Mouse (Mus musculus): ENCODE measurements around the gene Phldb2. TPM values are rescaled to one million over a fixed set of nuclear protein-coding genes. Genes with fewer than 3 reads are reported as not detected.

The Phldb2 gene
- polyA plus RNA-seq, 1 experiment from 2014 or later: 7.5 TPM

DNA sequence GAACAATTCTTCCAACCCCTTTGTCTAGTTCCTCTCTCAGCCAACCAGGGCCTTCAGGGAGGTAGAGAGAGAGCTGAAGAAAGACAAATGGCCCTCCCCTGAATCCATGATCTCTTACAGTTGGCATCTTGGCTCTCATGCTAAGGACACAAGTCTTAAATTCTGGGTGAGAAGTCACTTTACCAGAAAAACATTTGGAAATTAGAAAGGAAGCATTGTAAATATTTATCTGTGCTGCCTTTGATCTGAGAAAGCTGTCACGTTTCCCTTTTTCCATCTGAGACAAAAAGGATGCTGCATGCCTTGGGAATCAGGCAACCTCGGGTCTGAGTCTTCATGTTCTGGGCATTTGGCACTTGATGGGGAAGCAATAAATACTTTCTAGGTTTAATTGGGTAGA is 82.7 kb downstream of the Phldb2 start:
- 69% methylated on average over 2 of the region's 2 CpGs for WGBS
- DNase-seq (ENCODE audit: low spot score): no peak

DNA sequence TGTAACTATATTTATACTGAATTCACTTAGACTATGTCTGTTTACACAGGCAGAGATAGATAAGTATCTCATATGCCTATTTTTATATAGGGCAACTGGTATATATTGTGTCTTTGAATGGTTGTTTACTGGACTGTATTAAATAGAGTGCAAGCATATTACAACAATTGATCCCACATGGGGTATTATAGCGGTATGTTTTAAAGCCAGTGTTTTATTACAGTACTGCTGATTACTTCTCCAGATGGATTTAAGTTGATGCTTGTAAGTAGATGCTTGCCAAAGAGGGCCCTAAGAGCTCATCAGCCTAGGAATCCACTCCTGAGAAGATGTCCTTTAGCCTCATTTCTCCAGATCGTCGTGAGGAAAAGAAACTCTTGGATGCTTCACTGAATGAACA is 84.4 kb downstream of the Phldb2 start:
- Histone ChIP-seq H3K9ac (no peak overlapping the region), H3K9me3 (ENCODE audit: control insufficient read depth, low read length) (no peaks in the 10 kb centered on the region), H3K4me3 (replicated peaks; ENCODE audit: low read length) (no peak overlapping the region), H3K36me3 (replicated peaks; ENCODE audit: control insufficient read depth, insufficient read depth) (no peaks in the 10 kb centered on the region), H3K4me2 (replicated peaks) (no peak overlapping the region), H3K27me3 (ENCODE audit: control insufficient read depth, insufficient read depth, low read length) (no peaks in the 10 kb centered on the region), H3K27ac (no peak overlapping the region), H3K4me1 (replicated peaks; ENCODE audit: control insufficient read depth, insufficient read depth, low read length) (no peaks in the 10 kb centered on the region)
- 74% methylated on average over 3 of the region's 3 CpGs for WGBS
- no peak for ATAC-seq (ENCODE audit: low FRiP score)
- DNase-seq (ENCODE audit: low spot score): no peak

More for the DNA sequence above, 82.7 kb downstream of the Phldb2 start:
- no peak overlapping the region for H3K4me3 ChIP-seq (replicated peaks; ENCODE audit: low read length)
- H3K27ac ChIP-seq: no peak overlapping the region
- no peak for ATAC-seq (ENCODE audit: low FRiP score)
- no peaks in the 10 kb centered on the region for H3K36me3 ChIP-seq (replicated peaks; ENCODE audit: control insufficient read depth, insufficient read depth)
- no peaks in the 10 kb centered on the region for H3K4me1 ChIP-seq (replicated peaks; ENCODE audit: control insufficient read depth, insufficient read depth, low read length)
- no peaks in the 10 kb centered on the region for H3K27me3 ChIP-seq (ENCODE audit: control insufficient read depth, insufficient read depth, low read length)
- no peak overlapping the region for H3K9ac ChIP-seq
- H3K4me2 ChIP-seq (replicated peaks): no peak overlapping the region
- no peaks in the 10 kb centered on the region for H3K9me3 ChIP-seq (ENCODE audit: control insufficient read depth, low read length)

DNA sequence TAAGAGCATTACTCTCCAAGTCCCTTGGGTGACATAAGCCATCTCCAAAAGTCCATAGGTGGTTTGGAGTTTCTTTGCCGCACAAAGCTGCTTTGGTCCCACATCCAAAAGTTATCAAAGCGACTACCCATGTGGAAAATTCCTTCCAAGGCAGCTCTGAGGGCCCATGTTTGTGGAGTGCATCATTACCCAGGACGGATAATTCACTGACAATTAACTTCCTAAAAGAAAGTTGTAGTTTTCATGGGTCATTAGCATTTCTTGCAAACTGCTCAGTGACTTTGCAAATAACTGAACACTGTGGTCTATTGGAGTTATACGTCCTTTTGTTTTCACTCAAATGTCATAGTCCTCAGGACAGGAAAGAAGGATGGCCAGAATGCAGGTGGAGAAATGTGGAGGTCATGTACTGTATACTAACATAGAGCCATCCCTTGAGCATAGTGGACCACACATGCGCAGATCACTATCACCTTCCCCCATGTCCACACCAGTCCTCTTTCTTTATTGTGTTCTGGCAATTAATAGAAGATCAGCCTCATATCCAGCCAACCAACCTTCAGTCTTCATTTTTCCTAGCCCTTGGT is 96.0 kb downstream of the Phldb2 start:
- ATAC-seq (ENCODE audit: low FRiP score) (no peak), DNase-seq (ENCODE audit: low spot score) (no peak)
- Histone ChIP-seq H3K4me2 (replicated peaks) (no peak overlapping the region), H3K4me1 (replicated peaks; ENCODE audit: control insufficient read depth, insufficient read depth, low read length) (no peaks in the 10 kb centered on the region), H3K27ac (no peak overlapping the region), H3K9ac (no peak overlapping the region), H3K36me3 (replicated peaks; ENCODE audit: control insufficient read depth, insufficient read depth) (no peaks in the 10 kb centered on the region), H3K27me3 (ENCODE audit: control insufficient read depth, insufficient read depth, low read length) (no peaks in the 10 kb centered on the region), H3K9me3 (ENCODE audit: control insufficient read depth, low read length) (no peaks in the 10 kb centered on the region), H3K4me3 (replicated peaks; ENCODE audit: low read length) (no peak overlapping the region)
- WGBS: 57% methylated on average over 5 of the region's 5 CpGs

DNA sequence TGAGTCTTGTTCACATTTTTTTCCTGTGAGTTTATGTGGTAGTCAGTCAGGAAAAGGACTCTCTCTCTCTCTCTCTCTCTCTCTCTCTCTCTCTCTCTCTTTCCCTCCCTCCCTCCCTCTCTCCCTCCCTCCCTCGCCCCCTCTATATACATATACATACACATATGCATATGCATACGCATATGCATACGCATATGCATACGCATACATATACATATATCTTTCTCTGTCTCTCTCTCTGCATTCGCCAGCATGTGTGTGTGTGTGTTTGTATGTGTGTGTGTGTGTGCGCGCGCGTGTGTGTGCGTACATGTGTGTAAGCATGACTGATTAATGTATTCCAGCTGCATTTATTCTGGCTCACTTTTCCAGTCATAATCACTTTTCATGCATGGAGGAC is 98.9 kb downstream of the Phldb2 start:
- Histone ChIP-seq H3K9ac (no peak overlapping the region), H3K4me2 (replicated peaks) (no peak overlapping the region), H3K9me3 (ENCODE audit: control insufficient read depth, low read length) (no peaks in the 10 kb centered on the region), H3K36me3 (replicated peaks; ENCODE audit: control insufficient read depth, insufficient read depth) (no peaks in the 10 kb centered on the region), H3K27me3 (ENCODE audit: control insufficient read depth, insufficient read depth, low read length) (no peaks in the 10 kb centered on the region), H3K27ac (no peak overlapping the region), H3K4me3 (replicated peaks; ENCODE audit: low read length) (no peak overlapping the region), H3K4me1 (replicated peaks; ENCODE audit: control insufficient read depth, insufficient read depth, low read length) (no peaks in the 10 kb centered on the region)
- ATAC-seq (ENCODE audit: low FRiP score) (no peak), DNase-seq (ENCODE audit: low spot score) (no peak)
- WGBS: 89% methylated on average over 10 of the region's 10 CpGs

DNA sequence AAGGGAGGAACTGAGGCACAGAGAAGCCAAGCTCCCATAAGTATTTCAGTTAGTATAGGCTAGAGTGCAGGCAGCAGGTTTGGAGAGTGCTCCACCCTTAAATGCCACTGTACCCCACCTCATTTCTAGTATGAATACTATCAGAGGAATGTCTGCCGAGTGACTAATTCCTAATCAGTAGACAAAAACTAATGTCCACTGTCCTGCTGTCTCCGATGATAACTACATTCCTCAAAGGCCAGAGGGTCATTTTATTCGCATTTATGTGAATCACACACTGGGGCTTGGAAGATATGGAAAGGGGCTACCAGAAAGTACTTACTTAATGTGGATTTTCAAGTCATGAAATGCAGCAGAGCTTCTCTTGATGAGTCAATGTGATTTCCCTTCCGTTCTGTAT is 104.4 kb downstream of the Phldb2 start:
- ATAC-seq (ENCODE audit: low FRiP score): no peak
- Histone ChIP-seq H3K27me3 (ENCODE audit: control insufficient read depth, insufficient read depth, low read length) (no peaks in the 10 kb centered on the region), H3K36me3 (replicated peaks; ENCODE audit: control insufficient read depth, insufficient read depth) (no peaks in the 10 kb centered on the region), H3K9ac (no peak overlapping the region), H3K9me3 (ENCODE audit: control insufficient read depth, low read length) (no peaks in the 10 kb centered on the region), H3K4me2 (replicated peaks) (no peak overlapping the region), H3K27ac (no peak overlapping the region), H3K4me3 (replicated peaks; ENCODE audit: low read length) (no peak overlapping the region), H3K4me1 (replicated peaks; ENCODE audit: control insufficient read depth, insufficient read depth, low read length) (no peaks in the 10 kb centered on the region)
- WGBS: 90% methylated on average over 4 of the region's 4 CpGs
- no peak for DNase-seq (ENCODE audit: low spot score)

DNA sequence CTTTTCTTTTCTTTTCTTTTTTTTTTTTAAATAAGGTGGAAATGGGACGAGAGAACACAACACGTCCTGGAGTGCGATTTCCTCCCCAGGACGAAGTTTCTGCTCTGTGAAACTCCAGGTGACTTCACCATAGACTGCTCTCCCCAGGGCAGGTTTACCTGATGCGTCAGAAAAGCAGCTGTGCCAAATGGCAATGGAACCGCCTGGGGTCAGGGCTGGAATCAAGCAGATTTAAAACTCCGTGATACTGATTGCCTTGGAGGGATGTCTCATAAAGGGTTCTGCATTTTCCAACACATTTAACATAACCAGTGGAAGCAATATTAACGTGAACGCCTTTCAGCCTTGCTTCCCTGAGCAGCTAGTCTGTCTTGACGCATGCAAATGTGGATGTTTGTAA is 108.5 kb downstream of the Phldb2 start:
- 9% methylated on average over 10 of the region's 10 CpGs for WGBS

DNA sequence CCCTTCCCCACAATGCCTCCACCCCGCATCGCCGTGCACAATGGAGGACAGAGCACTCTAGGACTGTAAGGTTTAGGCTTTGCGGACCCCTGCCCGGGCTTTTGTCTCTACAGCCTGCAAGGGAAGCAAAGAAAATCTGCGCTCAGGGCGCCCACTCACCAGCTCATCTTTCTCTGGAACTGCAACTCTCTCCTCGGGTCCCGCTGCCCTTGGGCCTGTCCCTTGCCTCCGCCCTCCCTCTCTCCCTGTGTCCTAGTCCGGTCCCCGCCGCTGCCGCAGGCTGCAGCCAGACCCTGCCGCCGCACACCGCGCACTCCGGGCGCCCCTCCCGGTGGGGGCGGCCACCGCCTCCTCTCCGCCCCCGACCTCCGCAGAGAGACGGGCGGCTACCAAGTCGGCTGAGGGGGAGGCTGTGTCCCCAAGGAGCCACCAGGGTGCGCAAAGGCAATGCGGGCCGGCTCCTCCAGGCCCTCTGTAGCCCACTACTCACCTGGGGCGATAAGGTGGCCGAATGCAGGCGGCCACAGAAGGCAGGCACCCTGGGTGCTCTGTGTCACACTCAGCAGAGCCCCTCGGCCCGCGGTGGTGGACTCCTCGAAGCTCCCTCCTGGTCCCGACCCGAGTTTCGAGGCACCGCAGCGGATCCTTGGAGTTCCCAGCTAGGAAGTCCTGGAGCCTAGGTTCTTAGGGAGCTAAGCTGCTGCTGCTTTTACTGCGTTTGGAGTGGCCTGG is 109.2 kb downstream of the Phldb2 start:
- peak overlapping the region; percentile 66 for H3K9ac ChIP-seq
- ATAC-seq (ENCODE audit: low FRiP score): peak; percentile 94
- no peaks in the 10 kb centered on the region for H3K36me3 ChIP-seq (replicated peaks; ENCODE audit: control insufficient read depth, insufficient read depth)
- H3K4me1 ChIP-seq (replicated peaks; ENCODE audit: control insufficient read depth, insufficient read depth, low read length): peaks cover 8% of the 10 kb centered on the region; the same call in 1 of the 2 replicates
- H3K4me3 ChIP-seq (replicated peaks; ENCODE audit: low read length): peak overlapping the region; percentile 61
- H3K27me3 ChIP-seq (ENCODE audit: control insufficient read depth, insufficient read depth, low read length): 0 out of 2 replicates have a peak, but pooled peaks cover 5% of the 10 kb centered on the region
- peak overlapping the region; percentile 91 for H3K4me2 ChIP-seq (replicated peaks)
- peak overlapping the region; percentile 23 for H3K27ac ChIP-seq
- WGBS: under 1% methylated on average over 45 of the region's 45 CpGs
- peak; percentile 59 for DNase-seq (ENCODE audit: low spot score)
- no peaks in the 10 kb centered on the region for H3K9me3 ChIP-seq (ENCODE audit: control insufficient read depth, low read length)

More for the DNA sequence above, 108.5 kb downstream of the Phldb2 start:
- Histone ChIP-seq H3K9me3 (ENCODE audit: control insufficient read depth, low read length) (no peaks in the 10 kb centered on the region), H3K4me2 (replicated peaks) (peak overlapping the region; percentile 91), H3K27me3 (ENCODE audit: control insufficient read depth, insufficient read depth, low read length) (0 out of 2 replicates have a peak, but pooled peaks cover 5% of the 10 kb centered on the region), H3K9ac (peak overlapping the region; percentile 66), H3K36me3 (replicated peaks; ENCODE audit: control insufficient read depth, insufficient read depth) (no peaks in the 10 kb centered on the region), H3K27ac (no peak overlapping the region), H3K4me3 (replicated peaks; ENCODE audit: low read length) (peak overlapping the region; percentile 61), H3K4me1 (replicated peaks; ENCODE audit: control insufficient read depth, insufficient read depth, low read length) (peaks cover 8% of the 10 kb centered on the region; the same call in 1 of the 2 replicates)
- ATAC-seq (ENCODE audit: low FRiP score): no peak
- DNase-seq (ENCODE audit: low spot score): no peak

DNA sequence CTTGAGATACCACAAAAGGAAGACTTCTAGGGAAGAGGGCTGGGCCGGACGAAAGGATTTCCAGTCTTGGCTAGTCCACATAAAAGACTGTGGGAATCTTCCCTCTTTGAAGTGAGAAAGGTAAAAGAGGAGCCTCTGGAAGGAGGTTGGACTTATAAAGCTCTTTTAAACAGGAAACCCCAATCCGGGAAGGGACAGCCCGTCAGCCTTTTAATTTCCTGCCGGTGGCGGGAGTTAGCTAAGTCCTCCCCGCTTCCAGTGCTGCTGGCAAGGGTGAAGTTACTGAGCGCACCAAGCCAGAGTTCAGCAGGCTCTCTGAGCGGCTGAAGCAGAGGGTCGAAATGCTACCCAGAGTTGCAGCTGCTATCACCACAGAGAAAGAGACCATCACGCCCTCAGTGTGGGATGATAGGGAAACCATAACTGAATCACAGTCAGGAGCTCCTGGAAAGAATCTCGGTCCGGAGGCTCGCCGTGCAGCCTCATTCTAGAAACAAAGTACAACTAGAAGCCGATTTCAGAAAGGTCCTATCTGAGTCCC is 110.0 kb downstream of the Phldb2 start:
- WGBS: 1% methylated on average over 16 of the region's 16 CpGs
- ATAC-seq (ENCODE audit: low FRiP score): 0 out of 2 replicates have a peak, but pooled peaks have one; percentile 28
- peak overlapping the region; percentile 23 for H3K27ac ChIP-seq

DNA sequence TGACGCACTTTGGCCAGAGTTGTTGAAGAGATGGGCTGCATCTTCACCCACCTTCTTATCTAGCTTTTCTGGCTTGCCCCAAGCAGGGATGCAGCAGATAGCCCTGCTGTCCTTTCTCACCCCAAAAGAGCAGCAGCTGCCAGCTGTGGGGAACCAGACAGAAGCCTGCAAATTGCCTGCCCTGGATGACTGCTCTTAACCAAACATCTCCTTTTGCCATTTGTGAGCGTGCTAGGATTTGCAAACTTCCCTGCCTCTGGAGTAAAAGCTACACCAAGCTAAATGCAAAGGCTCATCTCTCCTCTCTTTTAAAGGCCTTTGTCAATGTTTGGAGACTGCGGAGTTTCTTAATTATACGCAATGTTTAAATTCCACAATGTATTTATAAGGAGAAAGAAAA is 111.0 kb downstream of the Phldb2 start:
- no peak overlapping the region for H3K27ac ChIP-seq
- ATAC-seq (ENCODE audit: low FRiP score) (no peak), DNase-seq (ENCODE audit: low spot score) (no peak)
- H3K36me3 ChIP-seq (replicated peaks; ENCODE audit: control insufficient read depth, insufficient read depth): no peaks in the 10 kb centered on the region
- H3K4me1 ChIP-seq (replicated peaks; ENCODE audit: control insufficient read depth, insufficient read depth, low read length): peaks cover 8% of the 10 kb centered on the region; the same call in 1 of the 2 replicates
- 0 out of 2 replicates have a peak, but pooled peaks cover 5% of the 10 kb centered on the region for H3K27me3 ChIP-seq (ENCODE audit: control insufficient read depth, insufficient read depth, low read length)
- H3K9ac ChIP-seq: no peak overlapping the region
- peak overlapping the region; percentile 91 for H3K4me2 ChIP-seq (replicated peaks)
- WGBS: 69% methylated on average over 4 of the region's 4 CpGs
- peak overlapping the region; percentile 61 for H3K4me3 ChIP-seq (replicated peaks; ENCODE audit: low read length)
- H3K9me3 ChIP-seq (ENCODE audit: control insufficient read depth, low read length): no peaks in the 10 kb centered on the region

More for the DNA sequence above, 110.0 kb downstream of the Phldb2 start:
- no peaks in the 10 kb centered on the region for H3K36me3 ChIP-seq (replicated peaks; ENCODE audit: control insufficient read depth, insufficient read depth)
- 0 out of 2 replicates have a peak, but pooled peaks cover 5% of the 10 kb centered on the region for H3K27me3 ChIP-seq (ENCODE audit: control insufficient read depth, insufficient read depth, low read length)
- peak overlapping the region; percentile 66 for H3K9ac ChIP-seq
- peak overlapping the region; percentile 61 for H3K4me3 ChIP-seq (replicated peaks; ENCODE audit: low read length)
- no peaks in the 10 kb centered on the region for H3K9me3 ChIP-seq (ENCODE audit: control insufficient read depth, low read length)
- H3K4me2 ChIP-seq (replicated peaks): peak overlapping the region; percentile 91
- peaks cover 8% of the 10 kb centered on the region; the same call in 1 of the 2 replicates for H3K4me1 ChIP-seq (replicated peaks; ENCODE audit: control insufficient read depth, insufficient read depth, low read length)
- peak; percentile 54 for DNase-seq (ENCODE audit: low spot score)
